Mouse (Mus musculus) layer of hippocampus, postnatal 10 days (tissue): ENCODE measurements at regions not wholly inside any gene's neighbourhood (a gene's known extent, or its start where the extent isn't known, plus 50 kb on each side); places are given as distances from the start of the nearest gene placed in this dataset.

ENCODE experiments used
- DNase-seq, 2 experiments: peaks; one replicate each; pipeline ENCODE4 v3.0.0; 2021; ENCODE audit warnings: low spot score in 2 of 2

GRCm38 (mm10) chr16:26302045-26302444 lies 69.6 kb downstream of the Cldn1 start:
- no peak for DNase-seq

- DNase-seq: no peak
Measured at GRCm38 (mm10) chr16:26291692-26292091, 79.9 kb downstream of the Cldn1 start.

- DNase-seq: no peak
Measured at GRCm38 (mm10) chr16:26285627-26286026, 86.0 kb downstream of the Cldn1 start.

GRCm38 (mm10) chr16:26284713-26285112 lies 86.9 kb downstream of the Cldn1 start:
- no peak for DNase-seq

- DNase-seq: no peak
Measured at GRCm38 (mm10) chr16:26282418-26282817, 89.2 kb downstream of the Cldn1 start.

- no peak for DNase-seq
Measured at GRCm38 (mm10) chr16:26281496-26281895, 90.1 kb downstream of the Cldn1 start.

GRCm38 (mm10) chr16:26276789-26277188 lies 94.9 kb downstream of the Cldn1 start:
- no peak for DNase-seq

GRCm38 (mm10) chr16:26252824-26253223 lies 118.8 kb downstream of the Cldn1 start:
- DNase-seq: no peak

- DNase-seq: no peak
Measured at GRCm38 (mm10) chr16:26251698-26252097, 119.9 kb downstream of the Cldn1 start.

- DNase-seq: no peak
Measured at GRCm38 (mm10) chr16:26251027-26251426, 120.6 kb downstream of the Cldn1 start.

- DNase-seq: no peak
Measured at GRCm38 (mm10) chr16:26248939-26249338, 122.7 kb downstream of the Cldn1 start.

GRCm38 (mm10) chr16:26247926-26248325 lies 123.7 kb downstream of the Cldn1 start:
- no peak for DNase-seq

- no peak for DNase-seq
Measured at GRCm38 (mm10) chr16:26235239-26235638, 129.7 kb upstream of the P3h2 start.

GRCm38 (mm10) chr16:26234113-26234512 lies 128.5 kb upstream of the P3h2 start:
- peak; percentile 86 to 89 for DNase-seq

GRCm38 (mm10) chr16:26231110-26231509 lies 125.5 kb upstream of the P3h2 start:
- DNase-seq: no peak

GRCm38 (mm10) chr16:26211418-26211817 lies 105.8 kb upstream of the P3h2 start:
- DNase-seq: no peak

- no peak for DNase-seq
Measured at GRCm38 (mm10) chr16:26199125-26199524, 93.5 kb upstream of the P3h2 start.

- no peak for DNase-seq
Measured at GRCm38 (mm10) chr16:26196345-26196744, 90.8 kb upstream of the P3h2 start.

GRCm38 (mm10) chr16:26185288-26186281 lies 80.0 kb upstream of the P3h2 start:
- no peak for DNase-seq

- no peak for DNase-seq
Measured at GRCm38 (mm10) chr16:26184647-26185262, 79.2 kb upstream of the P3h2 start.

GRCm38 (mm10) chr16:26183530-26183929 lies 77.9 kb upstream of the P3h2 start:
- no peak for DNase-seq

GRCm38 (mm10) chr16:26181716-26182115 lies 76.1 kb upstream of the P3h2 start:
- DNase-seq: no peak
